Mouse (Mus musculus) intestine, embryonic 15.5 days (tissue): ENCODE data around the gene Rnf227. TPM values are rescaled to one million over a fixed set of nuclear protein-coding genes. Genes with fewer than 3 reads are reported as not detected.

Experiments
- ATAC-seq: fragments of 200-750 bp; cut with Nextera tagmentation; 2 replicates; pipeline ENCODE4 v1.8.0; 2017; ENCODE audit warnings: moderate TSS enrichment, moderate library complexity
- H3K27ac ChIP-seq: fragments of 300-500 bp; sonication (generic); 2 replicates; pipeline ENCODE4 v1.5.1; 2015; ENCODE audit warnings: mild to moderate bottlenecking, inconsistent platforms
- H3K27me3 ChIP-seq: fragments of 300-500 bp; sonication (generic); replicated peaks from 2 replicates; pipeline ENCODE4 v1.6.1; 2015; ENCODE audit warnings: inconsistent platforms
- H3K36me3 ChIP-seq: fragments of 300-500 bp; sonication (generic); 2 replicates; pipeline ENCODE4 v1.6.1; 2015; ENCODE audit warnings: inconsistent platforms
- H3K4me1 ChIP-seq: fragments of 300-500 bp; sonication (generic); replicated peaks from 2 replicates; pipeline ENCODE4 v1.6.1; 2015; ENCODE audit warnings: inconsistent platforms
- H3K4me2 ChIP-seq: fragments of 300-500 bp; sonication (generic); replicated peaks from 2 replicates; pipeline ENCODE4 v1.6.1; 2015; ENCODE audit warnings: mild to moderate bottlenecking, inconsistent platforms
- H3K4me3 ChIP-seq: fragments of 300-500 bp; sonication (generic); replicated peaks from 2 replicates; pipeline ENCODE4 v1.5.1; 2015; ENCODE audit warnings: inconsistent platforms
- H3K9ac ChIP-seq: fragments of 300-500 bp; sonication (generic); 2 replicates; pipeline ENCODE4 v1.6.1; 2015; ENCODE audit warnings: inconsistent platforms
- H3K9me3 ChIP-seq: fragments of 300-500 bp; sonication (generic); 2 replicates; pipeline ENCODE4 v1.6.1; 2016; ENCODE audit warnings: inconsistent platforms
- WGBS: fragments of 180-500 bp; shearing (Covaris S2); methylation state at CpG from one replicate; pipeline ENCODE4 v1.1.7; 2015; 5-methylcytosine and 5-hydroxymethylcytosine counted together
- polyA plus RNA-seq: library from polyadenylated mRNA; unstranded; fragments of >200 nt; fragmentation: Nextera tagmentation; extraction: Ambion mirVana; gene quantifications from 2 replicates; pipeline ENCODE4 v1.2.1, GENCODE M21; 2015

Gene Rnf227
- polyA plus RNA-seq, 1 experiment from 2014 or later: 10.9 TPM

- H3K4me3 ChIP-seq: no peak overlapping the region
- peak overlapping the region; percentile 51 for H3K27ac ChIP-seq
- H3K9ac ChIP-seq: peak overlapping the region; percentile 54
- H3K36me3 ChIP-seq: no peaks in the 10 kb centered on the region
- H3K9me3 ChIP-seq: no peaks in the 10 kb centered on the region
- no peaks in the 10 kb centered on the region for H3K27me3 ChIP-seq
- peak overlapping the region; percentile 83 for H3K4me2 ChIP-seq
- ATAC-seq: peak; percentile 69
- peaks cover 22% of the 10 kb centered on the region for H3K4me1 ChIP-seq
- WGBS: 22% methylated on average over 8 of the region's 8 CpGs
Observed at GRCm38 (mm10) chr11:69332713-69333253, 7.5 kb upstream of the Rnf227 start.

GRCm38 (mm10) chr11:69333922-69334321 is 6.3 kb upstream of the Rnf227 start:
- 64% methylated on average over 3 of the region's 3 CpGs for whole genome bisulfite sequencing
- H3K4me3 ChIP-seq: no peak overlapping the region
- peaks cover 22% of the 10 kb centered on the region for H3K4me1 ChIP-seq
- H3K4me2 ChIP-seq: no peak overlapping the region
- no peak overlapping the region for H3K9ac ChIP-seq
- no peaks in the 10 kb centered on the region for H3K36me3 ChIP-seq
- H3K27ac ChIP-seq: no peak overlapping the region
- ATAC-seq: no peak
- no peaks in the 10 kb centered on the region for H3K9me3 ChIP-seq
- H3K27me3 ChIP-seq: no peaks in the 10 kb centered on the region

GRCm38 (mm10) chr11:69334796-69335195 is 5.5 kb upstream of the Rnf227 start:
- H3K27ac ChIP-seq: no peak overlapping the region
- H3K4me3 ChIP-seq: no peak overlapping the region
- 49% methylated on average over 4 of the region's 4 CpGs for WGBS
- no peaks in the 10 kb centered on the region for H3K36me3 ChIP-seq
- no peaks in the 10 kb centered on the region for H3K9me3 ChIP-seq
- peaks cover 22% of the 10 kb centered on the region for H3K4me1 ChIP-seq
- H3K27me3 ChIP-seq: no peaks in the 10 kb centered on the region
- ATAC-seq: no peak
- no peak overlapping the region for H3K9ac ChIP-seq
- H3K4me2 ChIP-seq: no peak overlapping the region

- no peak overlapping the region for H3K4me3 ChIP-seq
- no peak overlapping the region for H3K9ac ChIP-seq
- H3K9me3 ChIP-seq: no peaks in the 10 kb centered on the region
- H3K4me2 ChIP-seq: no peak overlapping the region
- H3K4me1 ChIP-seq: 0 out of 2 replicates have a peak, but pooled peaks cover 1% of the 10 kb centered on the region
- peaks cover 66% of the 10 kb centered on the region for H3K36me3 ChIP-seq
- no peaks in the 10 kb centered on the region for H3K27me3 ChIP-seq
- H3K27ac ChIP-seq: no peak overlapping the region
- ATAC-seq: no peak
- WGBS: 89% methylated on average over 26 of the region's 26 CpGs
Observed at GRCm38 (mm10) chr11:69346441-69346840, 6.2 kb downstream of the Rnf227 start.

GRCm38 (mm10) chr11:69356544-69356943 is 16.3 kb downstream of the Rnf227 start:
- Histone ChIP-seq H3K27ac (no peak overlapping the region), H3K4me1 (no peaks in the 10 kb centered on the region), H3K27me3 (no peaks in the 10 kb centered on the region), H3K9ac (no peak overlapping the region), H3K36me3 (peaks cover 75% of the 10 kb centered on the region), H3K4me2 (no peak overlapping the region), H3K9me3 (no peaks in the 10 kb centered on the region), H3K4me3 (no peak overlapping the region)
- WGBS: 89% methylated on average over 5 of the region's 5 CpGs
- ATAC-seq: no peak

GRCm38 (mm10) chr11:69357690-69358089 is 17.4 kb downstream of the Rnf227 start:
- no peaks in the 10 kb centered on the region for H3K9me3 ChIP-seq
- H3K9ac ChIP-seq: no peak overlapping the region
- H3K36me3 ChIP-seq: peaks cover 68% of the 10 kb centered on the region
- H3K27ac ChIP-seq: no peak overlapping the region
- ATAC-seq: 0 out of 2 replicates have a peak, but pooled peaks have one; percentile 36
- WGBS: 83% methylated on average over 12 of the region's 12 CpGs
- no peak overlapping the region for H3K4me3 ChIP-seq
- no peak overlapping the region for H3K4me2 ChIP-seq
- H3K4me1 ChIP-seq: no peaks in the 10 kb centered on the region
- no peaks in the 10 kb centered on the region for H3K27me3 ChIP-seq

- Histone ChIP-seq H3K36me3 (peaks cover 46% of the 10 kb centered on the region), H3K4me1 (peaks cover 27% of the 10 kb centered on the region), H3K4me3 (no peak overlapping the region)
Observed at GRCm38 (mm10) chr11:69362021-69362420, 21.8 kb downstream of the Rnf227 start.

GRCm38 (mm10) chr11:69362479-69362878 is 22.2 kb downstream of the Rnf227 start:
- no peak overlapping the region for H3K4me2 ChIP-seq
- H3K4me1 ChIP-seq: peaks cover 27% of the 10 kb centered on the region
- no peak for ATAC-seq
- WGBS: 83% methylated on average over 2 of the region's 2 CpGs
- peaks cover 42% of the 10 kb centered on the region for H3K36me3 ChIP-seq
- no peak overlapping the region for H3K27ac ChIP-seq
- no peaks in the 10 kb centered on the region for H3K27me3 ChIP-seq
- H3K9ac ChIP-seq: no peak overlapping the region
- H3K9me3 ChIP-seq: no peaks in the 10 kb centered on the region
- H3K4me3 ChIP-seq: no peak overlapping the region

More at GRCm38 (mm10) chr11:69362021-69362420, 21.8 kb downstream of the Rnf227 start:
- H3K27ac ChIP-seq: no peak overlapping the region
- H3K4me2 ChIP-seq: no peak overlapping the region
- no peak for ATAC-seq
- H3K27me3 ChIP-seq: no peaks in the 10 kb centered on the region
- no peak overlapping the region for H3K9ac ChIP-seq
- 73% methylated on average over 7 of the region's 7 CpGs for WGBS
- no peaks in the 10 kb centered on the region for H3K9me3 ChIP-seq

GRCm38 (mm10) chr11:69364376-69364775 is 24.1 kb downstream of the Rnf227 start:
- H3K9me3 ChIP-seq: no peaks in the 10 kb centered on the region
- H3K4me3 ChIP-seq: peak overlapping the region; percentile 14; the same call in 1 of the 2 replicates
- peaks cover 26% of the 10 kb centered on the region for H3K36me3 ChIP-seq
- ATAC-seq: no peak
- 37% methylated on average over 8 of the region's 8 CpGs for WGBS
- H3K4me2 ChIP-seq: peak overlapping the region; percentile 91
- 0 out of 2 replicates have a peak overlapping the region, but pooled peaks have one; percentile 58 for H3K9ac ChIP-seq
- H3K27ac ChIP-seq: peak overlapping the region; percentile 97
- peaks cover 32% of the 10 kb centered on the region for H3K4me1 ChIP-seq
- H3K27me3 ChIP-seq: no peaks in the 10 kb centered on the region

- peak overlapping the region; percentile 97 for H3K27ac ChIP-seq
- peak overlapping the region; percentile 14 for H3K4me3 ChIP-seq
- whole genome bisulfite sequencing: 1% methylated on average over 6 of the region's 6 CpGs
- H3K27me3 ChIP-seq: no peaks in the 10 kb centered on the region
- H3K4me1 ChIP-seq: peaks cover 32% of the 10 kb centered on the region
- H3K36me3 ChIP-seq: peaks cover 21% of the 10 kb centered on the region
- no peaks in the 10 kb centered on the region for H3K9me3 ChIP-seq
- peak overlapping the region; percentile 91 for H3K4me2 ChIP-seq
- ATAC-seq: peak; percentile 34
- peak overlapping the region; percentile 58 for H3K9ac ChIP-seq
Observed at GRCm38 (mm10) chr11:69364910-69365309, 24.6 kb downstream of the Rnf227 start.

GRCm38 (mm10) chr11:69365722-69366121 is 25.5 kb downstream of the Rnf227 start:
- H3K9ac ChIP-seq: peak overlapping the region; percentile 58
- peaks cover 13% of the 10 kb centered on the region for H3K36me3 ChIP-seq
- H3K4me3 ChIP-seq: peak overlapping the region; percentile 37
- H3K9me3 ChIP-seq: no peaks in the 10 kb centered on the region
- H3K27ac ChIP-seq: peak overlapping the region; percentile 97
- H3K4me2 ChIP-seq: peak overlapping the region; percentile 91
- peak; percentile 18 for ATAC-seq
- WGBS: 13% methylated on average over 6 of the region's 6 CpGs
- no peaks in the 10 kb centered on the region for H3K27me3 ChIP-seq
- H3K4me1 ChIP-seq: peaks cover 34% of the 10 kb centered on the region

GRCm38 (mm10) chr11:69366157-69366854 is 26.0 kb downstream of the Rnf227 start:
- H3K4me1 ChIP-seq: peaks cover 39% of the 10 kb centered on the region
- peak overlapping the region; percentile 58 for H3K9ac ChIP-seq
- peak overlapping the region; percentile 99 for H3K27ac ChIP-seq
- no peaks in the 10 kb centered on the region for H3K27me3 ChIP-seq
- peak overlapping the region; percentile 91 for H3K4me2 ChIP-seq
- peaks cover 7% of the 10 kb centered on the region; the same call in 1 of the 2 replicates for H3K36me3 ChIP-seq
- peak; percentile 87 for ATAC-seq
- peak overlapping the region; percentile 87 for H3K4me3 ChIP-seq
- no peaks in the 10 kb centered on the region for H3K9me3 ChIP-seq
- 0% methylated on average over 26 of the region's 26 CpGs for WGBS
